Mouse (Mus musculus): ENCODE data around the gene Cdh13.

DNA sequence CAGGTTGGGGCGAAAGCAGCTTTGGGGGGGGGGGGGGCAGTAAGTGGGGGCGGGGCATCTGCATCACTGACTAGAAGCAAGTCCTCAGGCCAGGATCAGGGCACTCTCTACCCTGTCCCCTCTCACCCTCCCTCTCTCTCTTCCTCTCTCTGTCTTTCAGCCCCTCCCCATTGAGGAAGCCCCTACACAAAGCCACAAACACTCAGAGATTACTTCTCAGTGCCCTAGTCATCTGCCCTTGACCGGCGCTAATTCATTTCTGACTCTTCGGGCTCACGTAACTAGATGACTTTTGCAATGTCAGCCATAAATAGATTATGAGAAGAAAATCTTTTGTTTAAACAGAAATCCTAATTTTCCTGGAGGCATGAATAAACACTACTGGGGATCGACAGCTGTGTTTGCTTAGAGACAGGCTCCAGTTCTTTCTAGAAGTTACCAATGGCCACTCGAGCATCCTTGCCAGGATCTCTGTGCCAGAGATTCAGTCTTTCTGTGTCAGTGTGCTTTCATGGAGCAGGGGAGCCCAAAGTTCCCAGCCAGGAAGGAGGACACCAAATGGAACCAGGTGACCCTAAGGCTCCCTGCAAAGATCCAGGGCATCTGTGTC lies 1077.3 kb downstream of the Cdh13 start:
- no peak for TF ChIP-seq CTCF (IDR thresholded peaks at IDR 0.05; ENCODE audit: low read depth)
- TF ChIP-seq EP300 (IDR thresholded peaks at IDR 0.05; ENCODE audit: low read depth) = no peak

Measured in liver, postnatal 0 days (tissue).